Mouse (Mus musculus) intestine, embryonic 14.5 days (tissue): Measurements from ENCODE around the gene Clcn7. TPM values are rescaled to one million over a fixed set of nuclear protein-coding genes. Genes with fewer than 3 reads are reported as not detected.

Experiments used
- ATAC-seq: fragments of 200-750 bp; cut with Nextera tagmentation; replicated peaks from 2 replicates; pipeline ENCODE4 v1.8.0; 2017; ENCODE audit warnings: low read depth, moderate number of reproducible peaks, moderate TSS enrichment, moderate library complexity; ENCODE audit not compliant: low FRiP score, low TSS enrichment
- DNase-seq: peaks from one replicate; pipeline ENCODE4 v3.0.0-alpha.2; 2018; ENCODE audit warnings: low spot score
- H3K27ac ChIP-seq: fragments of 300-500 bp; sonication (generic); 2 replicates; pipeline ENCODE4 v1.5.1; 2014; ENCODE audit warnings: low read depth, mild to moderate bottlenecking, control low read depth
- H3K27me3 ChIP-seq: fragments of 300-500 bp; sonication (generic); replicated peaks from 2 replicates; pipeline ENCODE4 v1.6.1; 2014; ENCODE audit warnings: low read length, control low read depth; ENCODE audit not compliant: control insufficient read depth, insufficient read depth
- H3K36me3 ChIP-seq: fragments of 300-500 bp; sonication (generic); 2 replicates; pipeline ENCODE4 v1.6.1; 2014; ENCODE audit warnings: low read length, control low read depth; ENCODE audit not compliant: control insufficient read depth, insufficient read depth
- H3K4me1 ChIP-seq: fragments of 300-500 bp; sonication (generic); replicated peaks from 2 replicates; pipeline ENCODE4 v1.6.1; 2014; ENCODE audit warnings: low read length, control low read depth, mixed read lengths; ENCODE audit not compliant: control insufficient read depth, insufficient read depth
- H3K4me2 ChIP-seq: fragments of 300-500 bp; sonication (generic); 2 replicates; pipeline ENCODE4 v1.6.1; 2014; ENCODE audit warnings: low read length
- H3K4me3 ChIP-seq: fragments of 300-500 bp; sonication (generic); 2 replicates; pipeline ENCODE4 v1.5.1; 2014; ENCODE audit warnings: low read depth, low read length, control low read depth, mixed read lengths
- H3K9ac ChIP-seq: fragments of 300-500 bp; sonication (generic); 2 replicates; pipeline ENCODE4 v1.6.1; 2014; ENCODE audit warnings: mild to moderate bottlenecking, low read length
- H3K9me3 ChIP-seq: fragments of 300-500 bp; sonication (generic); 2 replicates; pipeline ENCODE4 v1.6.1; 2016; ENCODE audit warnings: low read length, control low read depth; ENCODE audit not compliant: control insufficient read depth
- WGBS: fragments of 180-500 bp; shearing (Covaris S2); extraction: QIAGEN DNeasy Blood & Tissue Kit; methylation state at CpG from one replicate; pipeline ENCODE4 v1.1.7; 2014; 5-methylcytosine and 5-hydroxymethylcytosine counted together
- polyA plus RNA-seq: library from polyadenylated mRNA; unstranded; fragments of >200 nt; fragmentation: Nextera tagmentation; extraction: Ambion mirVana; gene quantifications from 2 replicates; pipeline ENCODE4 v1.2.1, GENCODE M21; 2014

Clcn7 gene
- polyA plus RNA-seq, 1 experiment from 2014 or later: 20.0 TPM

DNA sequence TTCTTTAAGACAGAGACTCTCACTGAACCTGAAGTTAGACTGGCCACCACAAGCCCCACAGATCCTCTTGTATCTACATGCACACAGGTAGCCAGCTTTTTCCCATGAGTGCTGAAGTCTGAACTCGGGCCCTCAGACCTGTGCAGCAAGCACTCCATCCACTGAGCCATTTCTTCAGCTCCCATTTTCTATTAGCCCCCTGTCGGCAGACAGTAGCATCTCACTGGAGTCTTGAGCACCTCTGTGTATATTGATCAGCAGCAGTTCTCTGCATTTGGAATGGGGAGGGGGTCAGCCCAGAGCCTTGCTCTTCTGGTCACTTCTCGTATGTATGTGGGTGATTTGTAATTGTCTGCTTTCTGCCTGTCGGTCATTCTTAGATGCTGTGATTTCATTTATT, 6.8 kb downstream of the Clcn7 start:
- 64% methylated on average over 4 of the region's 4 CpGs for WGBS
- Histone ChIP-seq H3K4me2 (no peak overlapping the region), H3K4me1 (no peaks in the 10 kb centered on the region), H3K36me3 (peaks cover 5% of the 10 kb centered on the region; the same call in 1 of the 2 replicates), H3K27ac (no peak overlapping the region), H3K9me3 (no peaks in the 10 kb centered on the region), H3K4me3 (no peak overlapping the region), H3K27me3 (no peaks in the 10 kb centered on the region), H3K9ac (no peak overlapping the region)
- ATAC-seq (no peak), DNase-seq (no peak)

DNA sequence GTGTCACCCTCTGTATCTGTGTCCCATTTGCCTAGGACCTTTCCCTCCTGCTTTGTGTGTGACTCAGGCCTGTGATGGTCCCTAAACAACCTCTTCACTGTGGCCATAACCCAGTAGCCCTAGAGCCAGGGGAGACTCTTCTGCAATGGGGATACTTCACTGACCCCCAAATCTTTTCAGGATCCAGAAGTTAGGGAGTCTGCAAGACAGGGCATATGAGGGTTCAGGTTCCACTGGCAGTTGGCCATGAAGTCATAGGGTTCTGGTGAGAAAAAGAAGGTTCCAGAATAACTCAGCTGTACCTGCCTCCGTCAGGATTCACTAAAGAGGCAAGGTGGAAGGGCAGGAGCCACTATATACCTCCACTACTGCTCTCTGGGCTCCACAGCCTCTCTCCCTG, 29.0 kb downstream of the Clcn7 start, which contains the start of gene Ccdc154:
TSS of gene Ccdc154 (plus strand) at position 301 of the 400 bp plus-strand sequence.
- Histone ChIP-seq H3K27ac (no peak within 1 kb of the TSS), H3K4me3 (no peak within 1 kb of the TSS), H3K4me2 (no peak within 1 kb of the TSS), H3K36me3 (peaks cover 34% of the 10 kb centered on the region), H3K9ac (no peak within 1 kb of the TSS), H3K4me1 (no peaks in the 10 kb centered on the region), H3K9me3 (no peaks in the 10 kb centered on the region), H3K27me3 (no peaks in the 10 kb centered on the region)
- 100% methylated on average over 1 of the region's 1 CpGs for WGBS
- ATAC-seq (no peak), DNase-seq (no peak)

DNA sequence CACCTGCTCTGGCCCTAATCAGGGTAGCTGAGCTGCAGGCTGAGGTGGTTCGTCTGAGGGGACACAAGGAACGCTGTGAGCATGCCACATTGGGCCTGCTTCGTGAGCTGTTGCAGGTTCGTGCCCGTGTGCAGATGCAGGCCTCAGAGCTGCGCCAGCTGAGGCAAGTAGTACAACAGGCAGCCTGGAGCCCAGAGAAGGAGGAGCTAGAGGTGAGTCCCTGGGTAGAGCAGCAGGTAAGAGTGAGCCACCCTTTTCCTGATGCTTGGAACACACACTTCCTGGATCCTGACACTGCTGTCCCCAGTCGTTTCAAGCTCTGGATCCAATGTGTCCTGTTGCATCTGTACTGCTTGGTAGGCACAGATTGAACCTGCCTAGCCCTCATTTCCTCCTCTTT, 30.2 kb downstream of the Clcn7 start:
- Histone ChIP-seq H3K4me1 (no peaks in the 10 kb centered on the region), H3K4me3 (no peak overlapping the region), H3K9me3 (no peaks in the 10 kb centered on the region), H3K4me2 (no peak overlapping the region), H3K27me3 (no peaks in the 10 kb centered on the region), H3K27ac (no peak overlapping the region), H3K36me3 (peaks cover 25% of the 10 kb centered on the region), H3K9ac (no peak overlapping the region)
- ATAC-seq (no peak), DNase-seq (no peak)
- 66% methylated on average over 7 of the region's 7 CpGs for WGBS

DNA sequence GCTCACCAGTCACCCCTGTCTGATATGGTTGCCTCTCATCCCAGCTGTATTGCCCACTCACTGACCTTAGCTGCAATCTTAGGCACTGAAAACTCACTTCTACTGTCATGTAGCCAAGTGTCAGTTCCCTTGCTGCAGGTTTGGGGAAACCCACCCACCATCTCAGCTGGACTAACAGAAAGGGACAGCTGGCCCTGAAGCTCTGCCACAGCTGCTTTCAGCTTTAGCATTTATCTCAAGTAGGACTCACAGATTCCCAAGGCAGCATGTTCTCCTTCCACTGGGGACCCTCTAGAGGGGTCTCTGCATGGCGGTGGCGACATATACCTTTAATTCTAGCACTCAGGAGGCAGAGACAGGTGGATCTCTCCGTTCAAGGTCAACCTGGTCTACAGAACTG, 31.6 kb downstream of the Clcn7 start:
- Histone ChIP-seq H3K36me3 (peaks cover 15% of the 10 kb centered on the region), H3K4me1 (no peaks in the 10 kb centered on the region), H3K4me3 (no peak overlapping the region), H3K9ac (no peak overlapping the region), H3K4me2 (no peak overlapping the region), H3K9me3 (no peaks in the 10 kb centered on the region), H3K27me3 (no peaks in the 10 kb centered on the region), H3K27ac (no peak overlapping the region)
- ATAC-seq: no peak
- WGBS: 87% methylated on average over 3 of the region's 3 CpGs
- no peak for DNase-seq

DNA sequence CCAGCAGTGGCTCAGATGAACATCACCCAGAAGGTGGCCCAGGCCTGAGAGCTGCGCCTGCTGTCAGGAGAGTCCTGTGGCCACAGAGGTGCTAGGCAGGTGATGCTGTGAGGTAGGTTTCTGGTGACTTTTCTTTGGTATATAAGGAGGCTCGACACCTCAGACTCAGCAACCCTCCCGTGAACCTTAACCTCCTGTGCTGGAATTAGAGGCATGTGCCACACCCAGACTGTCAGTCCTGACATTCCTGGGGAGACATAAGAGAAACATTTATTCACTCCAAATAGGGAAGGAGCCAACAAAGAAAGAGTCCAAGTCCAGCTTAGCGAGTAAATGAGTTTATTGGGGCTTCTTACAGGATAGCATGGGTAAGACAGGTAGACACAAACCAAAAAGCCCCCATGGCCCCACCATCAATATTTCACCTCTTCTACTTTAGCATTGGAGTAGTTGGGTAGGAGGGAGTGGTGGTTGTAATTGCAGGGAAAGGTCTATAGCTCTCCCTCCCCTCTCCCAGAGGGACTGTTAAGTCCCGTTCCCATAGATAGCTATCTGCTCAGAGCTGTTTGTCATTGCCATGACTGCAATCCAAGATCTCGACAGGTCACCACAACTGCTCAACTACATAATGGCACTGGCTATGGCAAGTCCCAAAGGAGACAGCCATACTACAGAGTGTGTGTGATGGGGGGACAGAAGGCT, 32.9 kb downstream of the Clcn7 start:
- Histone ChIP-seq H3K4me2 (no peak overlapping the region), H3K9ac (no peak overlapping the region), H3K27ac (no peak overlapping the region), H3K4me1 (no peaks in the 10 kb centered on the region), H3K9me3 (no peaks in the 10 kb centered on the region), H3K36me3 (0 out of 2 replicates have a peak, but pooled peaks cover 3% of the 10 kb centered on the region), H3K27me3 (no peaks in the 10 kb centered on the region), H3K4me3 (no peak overlapping the region)
- 43% methylated on average over 6 of the region's 6 CpGs for WGBS
- DNase-seq: no peak
- no peak; the same call in 1 of the 2 replicates for ATAC-seq

DNA sequence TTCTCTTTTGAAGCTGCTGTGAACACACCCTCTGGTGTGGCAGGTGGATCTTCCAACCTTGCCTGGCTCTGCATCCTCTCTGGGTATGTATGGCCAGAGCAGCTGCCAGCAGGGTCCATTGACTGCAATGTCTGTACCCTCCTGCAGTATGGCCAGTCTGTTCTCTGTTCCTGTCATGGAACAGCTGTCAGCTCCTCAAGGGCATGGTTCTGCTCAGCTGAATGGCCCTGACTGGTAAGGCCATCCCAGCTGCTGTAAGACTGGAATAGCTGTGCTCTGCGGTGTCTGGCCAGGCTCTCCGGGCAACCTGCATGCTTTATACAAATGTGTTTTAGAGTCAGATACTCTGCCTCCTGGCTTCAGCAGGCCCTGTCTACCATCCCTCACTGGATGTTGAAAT, 36.5 kb downstream of the Clcn7 start:
- H3K4me3 ChIP-seq: no peak overlapping the region
- H3K4me2 ChIP-seq: no peak overlapping the region
- no peak for DNase-seq
- ATAC-seq: no peak
- H3K36me3 ChIP-seq: no peaks in the 10 kb centered on the region
- H3K27me3 ChIP-seq: no peaks in the 10 kb centered on the region
- H3K9me3 ChIP-seq: no peaks in the 10 kb centered on the region
- no peak overlapping the region for H3K27ac ChIP-seq
- H3K4me1 ChIP-seq: no peaks in the 10 kb centered on the region
- no peak overlapping the region for H3K9ac ChIP-seq
- WGBS: 85% methylated on average over 2 of the region's 2 CpGs

DNA sequence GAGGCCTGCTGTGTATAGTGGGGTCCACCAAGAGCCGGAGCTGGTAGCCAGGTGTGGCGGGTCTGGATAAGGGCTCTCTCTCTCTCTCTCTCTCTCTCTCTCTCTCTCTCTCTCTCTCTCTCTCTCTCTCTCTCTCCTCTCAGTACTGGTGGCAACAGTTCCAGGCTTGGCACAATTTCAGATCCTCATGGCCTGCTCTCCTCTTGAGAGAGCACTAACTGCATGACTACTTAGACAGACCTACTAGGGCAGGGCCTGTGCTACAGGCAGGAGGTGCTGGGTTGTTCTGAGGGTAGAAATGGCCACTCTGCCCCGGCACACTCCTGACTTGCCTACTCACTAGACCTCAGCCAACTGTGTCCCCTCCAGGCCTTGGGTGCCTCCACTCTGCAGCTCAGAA, 39.4 kb downstream of the Clcn7 start:
- H3K4me1 ChIP-seq: no peaks in the 10 kb centered on the region
- ATAC-seq: no peak
- H3K4me3 ChIP-seq: no peak overlapping the region
- H3K27me3 ChIP-seq: no peaks in the 10 kb centered on the region
- no peaks in the 10 kb centered on the region for H3K9me3 ChIP-seq
- H3K4me2 ChIP-seq: no peak overlapping the region
- 80% methylated on average over 3 of the region's 3 CpGs for WGBS
- H3K9ac ChIP-seq: no peak overlapping the region
- H3K27ac ChIP-seq: no peak overlapping the region
- H3K36me3 ChIP-seq: no peaks in the 10 kb centered on the region
- no peak for DNase-seq

DNA sequence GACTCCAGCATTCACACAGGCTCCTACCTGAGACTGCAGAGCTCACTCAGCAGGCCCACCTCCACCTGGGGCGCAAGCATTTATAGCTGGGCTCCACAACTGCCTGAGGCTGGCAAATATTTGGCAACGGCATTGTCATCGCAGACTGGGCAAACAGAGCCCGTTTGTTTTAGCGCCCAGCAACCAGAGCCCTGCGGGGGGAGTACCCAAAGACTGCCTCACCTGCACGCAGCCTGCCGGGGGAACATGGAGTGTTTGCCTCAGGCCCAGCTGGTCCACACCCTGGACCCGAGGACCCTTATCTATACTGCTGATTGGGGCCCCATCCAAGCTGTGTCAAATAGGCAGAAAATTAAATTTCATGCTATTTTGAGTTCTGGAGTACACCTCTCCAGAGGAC, 42.2 kb downstream of the Clcn7 start, which contains the start of gene Gm38655:
TSS of gene Gm38655 (minus strand) at position 61 of the 400 bp plus-strand sequence.
- no peak within 1 kb of the TSS for H3K4me3 ChIP-seq
- no peak within 1 kb of the TSS for H3K27ac ChIP-seq
- no peaks in the 10 kb centered on the region for H3K27me3 ChIP-seq
- DNase-seq (no peak), ATAC-seq (peak; percentile 81)
- H3K4me2 ChIP-seq: no peak within 1 kb of the TSS
- H3K4me1 ChIP-seq: no peaks in the 10 kb centered on the region
- H3K9ac ChIP-seq: no peak within 1 kb of the TSS
- H3K9me3 ChIP-seq: no peaks in the 10 kb centered on the region
- no peaks in the 10 kb centered on the region for H3K36me3 ChIP-seq
- 63% methylated on average over 9 of the region's 9 CpGs for WGBS

DNA sequence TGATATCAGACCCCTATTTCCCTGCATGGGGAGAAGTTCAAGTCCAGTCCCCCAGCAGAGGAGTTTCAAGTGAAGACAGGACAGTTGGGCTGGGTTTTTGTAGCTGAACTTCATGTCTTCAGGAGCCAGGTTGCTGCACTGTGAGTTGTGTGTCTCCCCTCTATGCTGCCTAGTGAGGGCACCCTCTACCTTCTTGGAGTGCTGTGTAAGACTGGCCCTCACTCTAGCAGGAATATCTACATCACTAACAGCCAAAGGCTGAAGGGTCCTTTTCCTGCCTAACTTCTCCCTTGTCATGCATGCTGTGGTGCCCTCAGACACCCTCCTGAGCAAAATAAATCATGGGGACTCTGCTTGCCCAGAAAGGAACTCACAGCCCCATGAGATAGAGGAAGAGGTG, 50.0 kb downstream of the Clcn7 start:
- H3K27ac ChIP-seq: no peak overlapping the region
- peak overlapping the region; percentile 83 for H3K4me2 ChIP-seq
- H3K9me3 ChIP-seq: no peaks in the 10 kb centered on the region
- DNase-seq (no peak), ATAC-seq (no peak)
- no peak overlapping the region for H3K9ac ChIP-seq
- peaks cover 12% of the 10 kb centered on the region for H3K4me1 ChIP-seq
- H3K27me3 ChIP-seq: no peaks in the 10 kb centered on the region
- peaks cover 9% of the 10 kb centered on the region; the same call in 1 of the 2 replicates for H3K36me3 ChIP-seq
- no peak overlapping the region for H3K4me3 ChIP-seq
